Mouse (Mus musculus): ENCODE data around the gene Nlrp6. TPM values are rescaled to one million over a fixed set of nuclear protein-coding genes. Genes with fewer than 3 reads are reported as not detected.

Nlrp6 gene
- polyA plus RNA-seq (2014; fragmentation: Nextera tagmentation; extraction: Ambion mirVana): 0.37 and 0.73 TPM in 2 replicates

DNA sequence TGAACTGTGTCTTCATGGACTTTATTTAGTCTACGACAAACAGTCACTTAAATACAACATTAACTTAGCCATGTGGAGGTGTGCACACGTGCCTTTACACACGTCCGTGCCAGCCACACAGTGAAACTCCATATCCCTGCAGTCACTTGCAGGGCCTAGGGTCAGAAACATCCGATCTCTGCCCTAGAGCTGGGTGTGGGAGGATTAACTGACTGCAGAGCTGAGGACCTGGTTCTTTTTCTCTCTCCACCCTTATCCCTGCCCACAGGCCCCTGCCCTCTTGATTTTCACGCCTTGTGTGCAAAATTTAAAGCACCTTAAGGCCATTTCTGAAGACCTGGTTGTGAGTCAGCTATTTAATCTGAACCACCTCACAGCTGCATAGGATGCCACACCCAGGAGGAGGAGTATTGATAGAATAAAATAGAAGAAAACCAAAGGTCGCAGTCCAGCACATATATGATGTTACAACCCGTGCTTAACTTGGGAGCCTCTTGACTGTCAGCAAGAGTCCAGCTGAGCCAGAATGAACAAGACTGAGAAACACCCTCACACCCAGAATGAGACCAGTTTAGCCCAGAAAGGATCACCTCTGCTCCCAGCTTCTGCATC, at the start of gene Nlrp6:
Gene Nlrp6 (plus strand): TSS at position 485 of the 612 bp plus-strand sequence.
- H3K9me3 ChIP-seq (replicated peaks; ENCODE audit: control insufficient read depth, low read length): no peaks in the 10 kb centered on the region
- H3K36me3 ChIP-seq (ENCODE audit: control insufficient read depth, insufficient read depth, low read length): no peaks in the 10 kb centered on the region
- ATAC-seq (no peak), DNase-seq (ENCODE audit: low spot score) (no peak)
- H3K4me2 ChIP-seq (ENCODE audit: low read length): no peak within 1 kb of the TSS; the same call in 1 of the 2 replicates
- no peaks in the 10 kb centered on the region; the same call in 1 of the 2 replicates for H3K4me1 ChIP-seq (ENCODE audit: control insufficient read depth, insufficient read depth, low read length)
- H3K27ac ChIP-seq (ENCODE audit: low read depth, low read length): no peak within 1 kb of the TSS
- no peak within 1 kb of the TSS for H3K9ac ChIP-seq (ENCODE audit: low read length)
- 0 out of 2 replicates have a peak within 1 kb of the TSS, but pooled peaks have one; percentile 42 for H3K4me3 ChIP-seq (ENCODE audit: low read depth, low read length)
- H3K27me3 ChIP-seq (replicated peaks; ENCODE audit: control insufficient read depth, insufficient read depth, low read length): peaks cover 47% of the 10 kb centered on the region
- WGBS: 77% methylated on average over 8 of the region's 8 CpGs

DNA sequence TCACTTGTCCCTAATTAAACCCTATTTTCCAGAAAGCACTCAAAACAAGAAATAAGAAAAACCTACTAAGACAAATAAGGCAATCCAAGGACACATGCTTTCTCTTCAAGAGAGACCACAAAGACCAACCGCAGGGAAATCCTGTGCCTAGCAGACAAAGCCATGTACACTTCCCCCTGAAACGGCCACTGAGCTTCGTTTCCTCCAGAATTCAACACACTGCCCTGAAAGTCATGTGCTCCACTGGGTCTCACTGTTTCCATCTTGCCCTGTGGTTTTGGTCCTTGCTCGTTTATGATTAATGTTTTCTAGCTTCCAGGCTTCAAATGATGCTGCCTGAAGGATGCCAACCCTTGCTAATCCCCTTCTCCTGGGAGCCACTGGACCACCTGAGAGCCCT, 46.5 kb upstream of the Nlrp6 start:
- H3K27ac ChIP-seq (ENCODE audit: low read depth, low read length): no peak overlapping the region
- H3K4me1 ChIP-seq (ENCODE audit: control insufficient read depth, insufficient read depth, low read length): no peaks in the 10 kb centered on the region
- H3K9me3 ChIP-seq (replicated peaks; ENCODE audit: control insufficient read depth, low read length): no peaks in the 10 kb centered on the region
- 86% methylated on average over 4 of the region's 4 CpGs for WGBS
- DNase-seq (ENCODE audit: low spot score): no peak
- no peak overlapping the region for H3K4me2 ChIP-seq (ENCODE audit: low read length)
- no peak for ATAC-seq
- no peak overlapping the region for H3K4me3 ChIP-seq (ENCODE audit: low read depth, low read length)
- no peaks in the 10 kb centered on the region for H3K27me3 ChIP-seq (replicated peaks; ENCODE audit: control insufficient read depth, insufficient read depth, low read length)
- peaks cover 8% of the 10 kb centered on the region; the same call in 1 of the 2 replicates for H3K36me3 ChIP-seq (ENCODE audit: control insufficient read depth, insufficient read depth, low read length)
- H3K9ac ChIP-seq (ENCODE audit: low read length): no peak overlapping the region

GRCm38 (mm10) chr7:140877364-140877763, 43.3 kb upstream of the Nlrp6 start:
- no peaks in the 10 kb centered on the region for H3K27me3 ChIP-seq (replicated peaks; ENCODE audit: control insufficient read depth, insufficient read depth, low read length)
- WGBS: 89% methylated on average over 6 of the region's 6 CpGs
- no peak for ATAC-seq

GRCm38 (mm10) chr7:140879355-140879754, 41.3 kb upstream of the Nlrp6 start:
- H3K27me3 ChIP-seq (replicated peaks; ENCODE audit: control insufficient read depth, insufficient read depth, low read length): no peaks in the 10 kb centered on the region
- no peak for DNase-seq (ENCODE audit: low spot score)
- ATAC-seq: no peak
- H3K4me1 ChIP-seq (ENCODE audit: control insufficient read depth, insufficient read depth, low read length): peaks cover 7% of the 10 kb centered on the region; the same call in 1 of the 2 replicates
- no peak overlapping the region for H3K9ac ChIP-seq (ENCODE audit: low read length)
- H3K36me3 ChIP-seq (ENCODE audit: control insufficient read depth, insufficient read depth, low read length): peaks cover 10% of the 10 kb centered on the region; the same call in 1 of the 2 replicates
- no peak overlapping the region for H3K4me3 ChIP-seq (ENCODE audit: low read depth, low read length)
- no peak overlapping the region for H3K27ac ChIP-seq (ENCODE audit: low read depth, low read length)
- WGBS: 95% methylated on average over 7 of the region's 7 CpGs
- H3K4me2 ChIP-seq (ENCODE audit: low read length): no peak overlapping the region
- H3K9me3 ChIP-seq (replicated peaks; ENCODE audit: control insufficient read depth, low read length): no peaks in the 10 kb centered on the region

More at GRCm38 (mm10) chr7:140877364-140877763, 43.3 kb upstream of the Nlrp6 start:
- Histone ChIP-seq H3K4me2 (ENCODE audit: low read length) (no peak overlapping the region), H3K9me3 (replicated peaks; ENCODE audit: control insufficient read depth, low read length) (no peaks in the 10 kb centered on the region), H3K36me3 (ENCODE audit: control insufficient read depth, insufficient read depth, low read length) (peaks cover 8% of the 10 kb centered on the region; the same call in 1 of the 2 replicates), H3K9ac (ENCODE audit: low read length) (no peak overlapping the region), H3K4me1 (ENCODE audit: control insufficient read depth, insufficient read depth, low read length) (0 out of 2 replicates have a peak, but pooled peaks cover 4% of the 10 kb centered on the region), H3K4me3 (ENCODE audit: low read depth, low read length) (no peak overlapping the region), H3K27ac (ENCODE audit: low read depth, low read length) (no peak overlapping the region)
- DNase-seq (ENCODE audit: low spot score): no peak

GRCm38 (mm10) chr7:140880419-140880818, 40.3 kb upstream of the Nlrp6 start:
- ATAC-seq (no peak), DNase-seq (ENCODE audit: low spot score) (no peak)
- Histone ChIP-seq H3K27ac (ENCODE audit: low read depth, low read length) (no peak overlapping the region), H3K9me3 (replicated peaks; ENCODE audit: control insufficient read depth, low read length) (no peaks in the 10 kb centered on the region), H3K36me3 (ENCODE audit: control insufficient read depth, insufficient read depth, low read length) (peaks cover 7% of the 10 kb centered on the region; the same call in 1 of the 2 replicates), H3K4me1 (ENCODE audit: control insufficient read depth, insufficient read depth, low read length) (peaks cover 7% of the 10 kb centered on the region; the same call in 1 of the 2 replicates), H3K4me3 (ENCODE audit: low read depth, low read length) (no peak overlapping the region), H3K27me3 (replicated peaks; ENCODE audit: control insufficient read depth, insufficient read depth, low read length) (no peaks in the 10 kb centered on the region), H3K4me2 (ENCODE audit: low read length) (no peak overlapping the region), H3K9ac (ENCODE audit: low read length) (no peak overlapping the region)
- WGBS: 85% methylated on average over 3 of the region's 3 CpGs

GRCm38 (mm10) chr7:140880865-140881515, 39.7 kb upstream of the Nlrp6 start:
- Histone ChIP-seq H3K4me1 (ENCODE audit: control insufficient read depth, insufficient read depth, low read length) (peaks cover 7% of the 10 kb centered on the region; the same call in 1 of the 2 replicates), H3K4me2 (ENCODE audit: low read length) (peak overlapping the region; percentile 70), H3K4me3 (ENCODE audit: low read depth, low read length) (peak overlapping the region; percentile 85), H3K9me3 (replicated peaks; ENCODE audit: control insufficient read depth, low read length) (no peaks in the 10 kb centered on the region), H3K9ac (ENCODE audit: low read length) (peak overlapping the region; percentile 83; the same call in 1 of the 2 replicates), H3K27ac (ENCODE audit: low read depth, low read length) (no peak overlapping the region), H3K36me3 (ENCODE audit: control insufficient read depth, insufficient read depth, low read length) (peaks cover 12% of the 10 kb centered on the region), H3K27me3 (replicated peaks; ENCODE audit: control insufficient read depth, insufficient read depth, low read length) (no peaks in the 10 kb centered on the region)
- 32% methylated on average over 8 of the region's 8 CpGs for WGBS
- no peak for ATAC-seq
- DNase-seq (ENCODE audit: low spot score): no peak

DNA sequence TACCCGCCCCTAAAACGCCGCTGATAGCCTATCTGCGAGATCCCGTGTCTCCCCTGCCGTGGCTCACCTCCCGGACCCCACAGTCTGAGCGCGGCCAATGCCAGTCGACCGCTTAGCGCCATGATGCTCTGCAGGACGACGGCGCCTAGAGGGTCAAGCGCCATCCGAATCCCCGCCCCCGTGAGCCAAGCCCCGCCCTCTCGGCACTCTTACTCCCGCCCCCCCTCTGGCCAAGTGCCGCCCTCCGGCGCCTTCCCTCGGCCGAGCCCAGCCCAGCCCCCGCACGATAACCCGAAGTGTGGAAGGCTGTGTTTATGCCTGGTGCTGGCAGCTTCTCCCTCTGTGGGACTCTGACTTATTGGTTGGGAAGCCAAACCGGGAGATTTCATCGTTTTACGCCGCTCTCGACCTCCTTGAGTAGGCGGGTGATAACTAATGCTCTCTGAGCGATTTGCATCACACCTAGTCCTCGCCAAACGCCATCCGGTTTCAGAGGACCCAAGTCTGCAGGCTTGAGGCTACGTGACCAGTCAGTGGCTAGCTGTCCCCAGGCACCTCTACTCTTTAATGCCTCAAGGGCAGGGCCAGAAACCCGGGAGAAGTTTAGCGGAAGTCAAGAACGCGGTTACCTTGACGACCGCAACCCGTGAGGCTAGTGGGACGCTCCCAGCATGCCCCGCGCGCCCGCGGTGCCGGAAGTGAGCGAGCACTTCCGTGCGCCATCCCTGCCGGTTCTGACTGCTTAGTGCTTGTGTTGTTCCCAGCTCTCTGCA, 38.8 kb upstream of the Nlrp6 start, which contains the start of the genes Psmd13 and Sirt3:
Gene Psmd13 (plus strand): TSS at position 273 of the 773 bp plus-strand sequence.
Gene Sirt3 (minus strand): TSS at position 614 of the 773 bp plus-strand sequence.
- Histone ChIP-seq H3K4me1 (ENCODE audit: control insufficient read depth, insufficient read depth, low read length) (peaks cover 7% of the 10 kb centered on the region; the same call in 1 of the 2 replicates), H3K27me3 (replicated peaks; ENCODE audit: control insufficient read depth, insufficient read depth, low read length) (no peaks in the 10 kb centered on the region), H3K36me3 (ENCODE audit: control insufficient read depth, insufficient read depth, low read length) (peaks cover 21% of the 10 kb centered on the region), H3K9me3 (replicated peaks; ENCODE audit: control insufficient read depth, low read length) (no peaks in the 10 kb centered on the region), H3K4me2 (ENCODE audit: low read length) (peak within 1 kb of the TSS; percentile 70), H3K4me3 (ENCODE audit: low read depth, low read length) (peak within 1 kb of the TSS; percentile 85), H3K27ac (ENCODE audit: low read depth, low read length) (peak within 1 kb of the TSS; percentile 80), H3K9ac (ENCODE audit: low read length) (peak within 1 kb of the TSS; percentile 83)
- under 1% methylated on average over 59 of the region's 59 CpGs for WGBS
- ATAC-seq (peak; percentile 97), DNase-seq (ENCODE audit: low spot score) (peak; percentile 97)

GRCm38 (mm10) chr7:140882469-140882803, 38.3 kb upstream of the Nlrp6 start:
- ATAC-seq (no peak), DNase-seq (ENCODE audit: low spot score) (no peak)
- Histone ChIP-seq H3K27me3 (replicated peaks; ENCODE audit: control insufficient read depth, insufficient read depth, low read length) (no peaks in the 10 kb centered on the region), H3K4me1 (ENCODE audit: control insufficient read depth, insufficient read depth, low read length) (peaks cover 7% of the 10 kb centered on the region; the same call in 1 of the 2 replicates), H3K9ac (ENCODE audit: low read length) (peak overlapping the region; percentile 83), H3K9me3 (replicated peaks; ENCODE audit: control insufficient read depth, low read length) (no peaks in the 10 kb centered on the region), H3K4me2 (ENCODE audit: low read length) (peak overlapping the region; percentile 70), H3K4me3 (ENCODE audit: low read depth, low read length) (peak overlapping the region; percentile 85), H3K36me3 (ENCODE audit: control insufficient read depth, insufficient read depth, low read length) (peaks cover 26% of the 10 kb centered on the region), H3K27ac (ENCODE audit: low read depth, low read length) (peak overlapping the region; percentile 46; the same call in 1 of the 2 replicates)
- WGBS: under 1% methylated on average over 12 of the region's 12 CpGs
